Comparison of ENCODE assay signal across 11 mouse cellular contexts in the genomic region with DNA sequence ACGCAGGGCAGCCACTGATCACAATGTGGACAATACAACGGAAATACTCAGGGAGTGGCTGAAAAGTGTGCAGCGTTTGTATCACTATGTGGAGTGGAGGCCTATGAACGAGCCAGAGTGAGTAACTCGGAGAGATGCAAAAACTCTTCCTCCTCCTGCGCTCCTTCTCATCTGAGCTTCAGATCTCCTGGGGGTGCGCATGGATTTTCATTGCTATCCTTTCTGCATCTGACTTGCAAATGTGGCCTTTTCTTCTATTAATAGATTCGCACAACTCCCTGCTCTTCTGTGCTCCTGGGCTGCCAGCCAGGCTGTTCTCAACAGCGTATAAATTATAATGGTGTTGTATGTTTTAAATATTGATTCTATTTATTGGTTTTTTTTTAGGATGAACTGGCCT.
DNase-seq lines count a peak whose midpoint lies in the region; ATAC-seq lines count a peak whose summit lies in the region.
"Had no signal": no experiment of that assay in that cellular context is flagged by ENCODE, and none has a peak within 500 bp of the region (broad histone marks: within the 10 kb centered on the region; RNA-seq: fewer than 3 reads in every experiment).

No protein-coding gene starts in this region.

- no peak for DNase-seq in forebrain, embryonic 11.5 days (ENCODE audit: low spot score)
- peak; percentile 24 to 47 for DNase-seq in frontal cortex, postnatal 36 days (ENCODE audit: low spot score in 2 of 2)
- DNase-seq: cerebellum, adult 2 months; liver, postnatal 0 days had no signal

- no peaks in the 10 kb centered on the region for H3K36me3 ChIP-seq in forebrain, embryonic 13.5 days (ENCODE audit: poor library complexity, severe bottlenecking)
- no peaks in the 10 kb centered on the region for H3K36me3 ChIP-seq in forebrain, embryonic 11.5 days (ENCODE audit: control insufficient read depth, insufficient read depth, low read length)
- H3K36me3 ChIP-seq in hindbrain, embryonic 16.5 days (ENCODE audit: control insufficient read depth, insufficient read depth, low read length) = no peaks in the 10 kb centered on the region
- H3K36me3 ChIP-seq in hindbrain, embryonic 12.5 days = no peaks in the 10 kb centered on the region
- no peaks in the 10 kb centered on the region for H3K36me3 ChIP-seq in midbrain, embryonic 16.5 days (ENCODE audit: control insufficient read depth, insufficient read depth, low read length)
- H3K36me3 ChIP-seq in kidney, embryonic 14.5 days (ENCODE audit: control insufficient read depth, insufficient read depth, low read length) = no peaks in the 10 kb centered on the region
- no peaks in the 10 kb centered on the region for H3K36me3 ChIP-seq in kidney, embryonic 16.5 days (ENCODE audit: insufficient read depth, low read length)

- no peak overlapping the region for H3K9ac ChIP-seq in forebrain, embryonic 13.5 days
- no peak overlapping the region for H3K9ac ChIP-seq in forebrain, embryonic 11.5 days (ENCODE audit: low read length)
- H3K9ac ChIP-seq in hindbrain, embryonic 16.5 days (ENCODE audit: low read depth, low read length) = no peak overlapping the region
- H3K9ac ChIP-seq in hindbrain, embryonic 12.5 days = no peak overlapping the region
- no peak overlapping the region for H3K9ac ChIP-seq in midbrain, embryonic 16.5 days (ENCODE audit: low read depth, low read length)
- H3K9ac ChIP-seq in kidney, embryonic 14.5 days (ENCODE audit: low read depth, low read length) = no peak overlapping the region
- no peak overlapping the region for H3K9ac ChIP-seq in kidney, embryonic 16.5 days (replicated peaks; ENCODE audit: low read length)
- H3K9ac ChIP-seq: liver, postnatal 0 days had no signal

- WGBS in forebrain, embryonic 13.5 days = 40% methylated on average over 9 of the region's 9 CpGs
- 84% methylated on average over 9 of the region's 9 CpGs for WGBS in forebrain, embryonic 11.5 days
- WGBS in hindbrain, embryonic 16.5 days = 31% methylated on average over 9 of the region's 9 CpGs
- 58% methylated on average over 9 of the region's 9 CpGs for WGBS in hindbrain, embryonic 12.5 days
- WGBS in midbrain, embryonic 16.5 days = 20% methylated on average over 9 of the region's 9 CpGs
- 86% methylated on average over 9 of the region's 9 CpGs for WGBS in kidney, embryonic 14.5 days
- WGBS in kidney, embryonic 16.5 days = 84% methylated on average over 9 of the region's 9 CpGs

- H3K4me3 ChIP-seq in forebrain, embryonic 13.5 days = no peak overlapping the region
- no peak overlapping the region for H3K4me3 ChIP-seq in forebrain, embryonic 11.5 days (ENCODE audit: low read depth, low read length)
- no peak overlapping the region for H3K4me3 ChIP-seq in hindbrain, embryonic 16.5 days (ENCODE audit: low read length)
- H3K4me3 ChIP-seq in hindbrain, embryonic 12.5 days = no peak overlapping the region
- H3K4me3 ChIP-seq in midbrain, embryonic 16.5 days (ENCODE audit: low read depth, low read length) = no peak overlapping the region
- H3K4me3 ChIP-seq in kidney, embryonic 14.5 days (ENCODE audit: low read length) = no peak overlapping the region
- no peak overlapping the region for H3K4me3 ChIP-seq in kidney, embryonic 16.5 days (ENCODE audit: low read length)

- H3K4me2 ChIP-seq in forebrain, embryonic 13.5 days = 0 out of 2 replicates have a peak overlapping the region, but pooled peaks have one; percentile 7
- no peak overlapping the region for H3K4me2 ChIP-seq in forebrain, embryonic 11.5 days (ENCODE audit: low read depth, low read length, severe bottlenecking)
- H3K4me2 ChIP-seq in hindbrain, embryonic 16.5 days (ENCODE audit: low read length) = no peak overlapping the region
- H3K4me2 ChIP-seq in hindbrain, embryonic 12.5 days (replicated peaks) = no peak overlapping the region
- H3K4me2 ChIP-seq in midbrain, embryonic 16.5 days (ENCODE audit: low read length) = no peak overlapping the region; the same call in 1 of the 2 replicates
- H3K4me2 ChIP-seq in kidney, embryonic 14.5 days (replicated peaks; ENCODE audit: low read depth, low read length) = no peak overlapping the region
- no peak overlapping the region for H3K4me2 ChIP-seq in kidney, embryonic 16.5 days (replicated peaks; ENCODE audit: low read depth, low read length)

- peak; percentile 75; the same call in 1 of the 2 replicates for ATAC-seq in forebrain, embryonic 13.5 days
- ATAC-seq in forebrain, embryonic 11.5 days (replicated peaks; ENCODE audit: low FRiP score) = no peak
- 0 out of 2 replicates have a peak, but pooled peaks have one; percentile 52 for ATAC-seq in hindbrain, embryonic 16.5 days
- no peak for ATAC-seq in hindbrain, embryonic 12.5 days (ENCODE audit: low FRiP score)
- ATAC-seq in midbrain, embryonic 16.5 days = peak; percentile 73
- ATAC-seq in kidney, embryonic 14.5 days (ENCODE audit: low FRiP score, low TSS enrichment) = no peak
- ATAC-seq in kidney, embryonic 16.5 days (ENCODE audit: low FRiP score, low TSS enrichment) = no peak
- ATAC-seq: intestine, postnatal 0 days; liver, postnatal 0 days had no signal

- no peaks in the 10 kb centered on the region for H3K27me3 ChIP-seq in forebrain, embryonic 13.5 days
- no peaks in the 10 kb centered on the region for H3K27me3 ChIP-seq in forebrain, embryonic 11.5 days (ENCODE audit: control insufficient read depth, insufficient read depth, low read length)
- H3K27me3 ChIP-seq in hindbrain, embryonic 16.5 days (replicated peaks; ENCODE audit: control insufficient read depth, insufficient read depth, low read length) = no peaks in the 10 kb centered on the region
- no peaks in the 10 kb centered on the region for H3K27me3 ChIP-seq in hindbrain, embryonic 12.5 days
- H3K27me3 ChIP-seq in midbrain, embryonic 16.5 days (ENCODE audit: control insufficient read depth, insufficient read depth, low read depth, low read length) = no peaks in the 10 kb centered on the region
- H3K27me3 ChIP-seq in kidney, embryonic 14.5 days (ENCODE audit: control insufficient read depth, insufficient read depth, low read length) = no peaks in the 10 kb centered on the region
- H3K27me3 ChIP-seq in kidney, embryonic 16.5 days (ENCODE audit: insufficient read depth, low read length) = no peaks in the 10 kb centered on the region

- H3K4me1 ChIP-seq in forebrain, embryonic 13.5 days = peaks cover 8% of the 10 kb centered on the region
- no peaks in the 10 kb centered on the region for H3K4me1 ChIP-seq in forebrain, embryonic 11.5 days (replicated peaks; ENCODE audit: control insufficient read depth, insufficient read depth, low read length)
- H3K4me1 ChIP-seq in hindbrain, embryonic 16.5 days (ENCODE audit: control insufficient read depth, insufficient read depth, low read depth, low read length) = no peaks in the 10 kb centered on the region
- H3K4me1 ChIP-seq in hindbrain, embryonic 12.5 days = peaks cover 6% of the 10 kb centered on the region; the same call in 1 of the 2 replicates
- H3K4me1 ChIP-seq in midbrain, embryonic 16.5 days (ENCODE audit: control insufficient read depth, insufficient read depth, low read length) = peaks cover 3% of the 10 kb centered on the region; the same call in 1 of the 2 replicates
- no peaks in the 10 kb centered on the region for H3K4me1 ChIP-seq in kidney, embryonic 14.5 days (ENCODE audit: control insufficient read depth, insufficient read depth, low read length)
- H3K4me1 ChIP-seq in kidney, embryonic 16.5 days (ENCODE audit: insufficient read depth, low read length) = peaks cover 3% of the 10 kb centered on the region; the same call in 1 of the 2 replicates

- no peaks in the 10 kb centered on the region for H3K9me3 ChIP-seq in forebrain, embryonic 13.5 days (replicated peaks)
- no peaks in the 10 kb centered on the region for H3K9me3 ChIP-seq in forebrain, embryonic 11.5 days (ENCODE audit: control insufficient read depth, low read length)
- no peaks in the 10 kb centered on the region for H3K9me3 ChIP-seq in hindbrain, embryonic 16.5 days (ENCODE audit: control insufficient read depth, low read length)
- no peaks in the 10 kb centered on the region for H3K9me3 ChIP-seq in hindbrain, embryonic 12.5 days (replicated peaks)
- H3K9me3 ChIP-seq in midbrain, embryonic 16.5 days (replicated peaks; ENCODE audit: control insufficient read depth, low read length, poor library complexity, severe bottlenecking) = no peaks in the 10 kb centered on the region
- no peaks in the 10 kb centered on the region for H3K9me3 ChIP-seq in kidney, embryonic 14.5 days (ENCODE audit: control insufficient read depth, low read length)
- H3K9me3 ChIP-seq in kidney, embryonic 16.5 days (ENCODE audit: low read length) = no peaks in the 10 kb centered on the region

- H3K27ac ChIP-seq in forebrain, embryonic 13.5 days = no peak overlapping the region; the same call in none of the 2 replicates
- no peak overlapping the region for H3K27ac ChIP-seq in forebrain, embryonic 11.5 days (ENCODE audit: low read depth, low read length)
- H3K27ac ChIP-seq in hindbrain, embryonic 16.5 days (ENCODE audit: low read depth, low read length) = no peak overlapping the region
- H3K27ac ChIP-seq in hindbrain, embryonic 12.5 days = no peak overlapping the region
- H3K27ac ChIP-seq in midbrain, embryonic 16.5 days (ENCODE audit: low read length) = peak overlapping the region; percentile 61
- no peak overlapping the region for H3K27ac ChIP-seq in kidney, embryonic 14.5 days (ENCODE audit: low read depth, low read length)
- H3K27ac ChIP-seq in kidney, embryonic 16.5 days (ENCODE audit: low read length) = no peak overlapping the region

Comparison
In these comparisons a context has a peak if more than half of its experiments do, and no peak if none do; other contexts are left out.
1. ATAC-seq: peak in forebrain, embryonic 13.5 days (single experiment), hindbrain, embryonic 16.5 days (single experiment) and midbrain, embryonic 16.5 days (single experiment); none in forebrain, embryonic 11.5 days (single experiment), hindbrain, embryonic 12.5 days (single experiment), kidney, embryonic 14.5 days (single experiment) and kidney, embryonic 16.5 days (single experiment).